Mouse (Mus musculus): Measurements from ENCODE around the gene Trmt112. TPM values are rescaled to one million over a fixed set of nuclear protein-coding genes. Genes with fewer than 3 reads are reported as not detected.

The Trmt112 gene
- polyA plus RNA-seq (2014; fragmentation: Illumina TruSeq; extraction: RNeasy Lipid Tissue Mini Kit (QIAGEN cat#74804); ENCODE audit: low read depth, low replicate concordance) = 20.7 TPM

DNA sequence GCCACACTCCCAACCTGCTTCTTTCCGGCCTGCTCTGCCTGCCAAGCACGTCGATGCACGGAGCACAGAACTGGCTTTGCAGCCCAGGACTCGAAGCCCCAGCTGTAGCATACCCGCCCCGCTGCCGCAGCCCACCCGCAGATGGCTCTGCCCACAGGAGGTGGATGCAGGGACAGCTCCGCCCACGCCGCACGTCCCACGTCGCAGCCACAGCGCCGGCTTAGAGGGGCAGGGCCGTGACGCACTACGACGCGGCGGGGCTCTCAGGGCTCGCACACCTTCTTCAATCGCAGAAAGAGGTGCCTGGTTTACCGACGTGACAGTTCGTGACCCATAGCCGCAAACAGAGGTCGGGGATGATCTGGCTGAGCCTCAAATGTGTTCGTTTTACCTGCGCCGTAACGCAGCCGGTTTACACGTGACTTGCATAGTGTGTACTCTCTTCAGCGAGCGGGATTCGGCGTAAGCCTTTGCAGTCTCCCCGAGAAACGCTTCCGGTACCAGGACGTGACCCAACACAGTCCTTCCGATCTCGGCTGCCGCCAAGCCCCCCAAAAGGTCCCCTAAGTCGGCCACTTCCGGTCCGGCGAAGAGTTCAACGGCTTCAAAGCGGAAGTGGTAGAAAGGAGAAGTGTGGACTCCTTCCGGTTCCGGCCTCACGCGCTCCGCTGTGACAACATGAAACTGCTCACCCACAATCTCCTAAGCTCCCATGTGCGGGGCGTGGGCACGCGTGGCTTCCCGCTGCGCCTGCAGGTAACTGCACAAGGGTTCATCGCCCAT lies at the start of gene Trmt112, which contains the start of gene Prdx5:
TSS of gene Trmt112 (plus strand) at position 192 of the 783 bp plus-strand sequence.
TSS of gene Prdx5 (minus strand) at position 600 of the 783 bp plus-strand sequence.

DNA sequence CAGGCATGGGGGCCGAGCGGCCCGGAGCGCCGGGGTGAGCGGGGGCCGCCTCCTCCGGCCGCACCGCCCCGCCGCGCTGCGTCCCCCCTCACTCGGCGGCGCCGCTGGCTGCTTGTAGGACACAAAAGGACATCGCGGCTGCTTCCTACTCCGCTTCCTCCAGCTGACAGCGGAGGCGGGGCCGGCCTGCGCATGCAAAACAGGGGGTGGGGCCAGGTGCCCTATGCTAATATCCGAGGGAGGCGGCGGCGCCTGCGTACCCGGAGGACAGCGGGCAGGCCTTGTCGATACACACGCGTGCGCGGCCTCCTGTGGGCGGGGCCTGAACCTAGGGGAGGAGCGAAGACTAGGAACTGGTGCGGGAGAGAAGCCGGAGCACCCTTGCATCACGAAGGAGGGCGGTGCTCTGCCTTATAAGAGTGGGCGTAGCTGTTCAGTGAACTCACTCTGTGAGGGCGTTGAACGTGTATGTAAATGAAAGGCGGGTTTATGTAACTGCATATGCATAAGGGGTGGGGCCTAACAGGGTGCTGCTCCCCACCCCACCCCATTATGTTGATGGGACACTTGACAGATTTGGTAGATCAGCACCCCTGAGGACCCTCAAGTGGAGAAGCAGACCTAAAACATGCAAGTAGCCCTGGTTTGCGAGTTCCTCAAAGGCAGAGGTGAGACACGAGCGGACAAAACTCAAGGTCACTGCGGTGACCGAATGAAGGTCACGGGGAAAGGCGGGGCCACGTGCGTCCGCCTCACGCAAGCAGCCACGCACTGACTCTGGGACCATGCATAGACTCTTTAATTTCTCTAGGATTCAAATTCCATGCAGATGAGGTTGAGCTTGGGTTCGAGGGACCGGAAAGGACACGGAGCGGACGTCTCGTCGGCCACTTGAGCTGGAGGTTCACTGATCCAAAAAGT lies 12.4 kb downstream of the Trmt112 start, which contains the start of gene Esrra:
TSS of gene Esrra (minus strand) at position 167 of the 921 bp plus-strand sequence.

DNA sequence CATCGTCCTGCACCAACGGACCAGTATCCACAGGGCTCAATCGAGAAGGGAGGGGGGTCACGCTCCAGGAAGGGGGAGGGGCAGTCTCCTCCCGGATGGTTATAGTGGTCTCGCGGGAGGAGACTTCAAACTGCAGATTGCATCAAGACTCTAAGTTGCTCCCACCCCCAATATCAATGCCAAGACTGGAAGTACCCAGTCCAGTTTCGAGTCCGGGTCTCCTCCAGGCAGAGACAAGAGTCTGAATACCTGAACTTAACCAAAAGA lies 15.7 kb downstream of the Trmt112 start, which contains the start of gene Catsperz:
TSS of gene Catsperz (minus strand) at position 74 of the 267 bp plus-strand sequence.

DNA sequence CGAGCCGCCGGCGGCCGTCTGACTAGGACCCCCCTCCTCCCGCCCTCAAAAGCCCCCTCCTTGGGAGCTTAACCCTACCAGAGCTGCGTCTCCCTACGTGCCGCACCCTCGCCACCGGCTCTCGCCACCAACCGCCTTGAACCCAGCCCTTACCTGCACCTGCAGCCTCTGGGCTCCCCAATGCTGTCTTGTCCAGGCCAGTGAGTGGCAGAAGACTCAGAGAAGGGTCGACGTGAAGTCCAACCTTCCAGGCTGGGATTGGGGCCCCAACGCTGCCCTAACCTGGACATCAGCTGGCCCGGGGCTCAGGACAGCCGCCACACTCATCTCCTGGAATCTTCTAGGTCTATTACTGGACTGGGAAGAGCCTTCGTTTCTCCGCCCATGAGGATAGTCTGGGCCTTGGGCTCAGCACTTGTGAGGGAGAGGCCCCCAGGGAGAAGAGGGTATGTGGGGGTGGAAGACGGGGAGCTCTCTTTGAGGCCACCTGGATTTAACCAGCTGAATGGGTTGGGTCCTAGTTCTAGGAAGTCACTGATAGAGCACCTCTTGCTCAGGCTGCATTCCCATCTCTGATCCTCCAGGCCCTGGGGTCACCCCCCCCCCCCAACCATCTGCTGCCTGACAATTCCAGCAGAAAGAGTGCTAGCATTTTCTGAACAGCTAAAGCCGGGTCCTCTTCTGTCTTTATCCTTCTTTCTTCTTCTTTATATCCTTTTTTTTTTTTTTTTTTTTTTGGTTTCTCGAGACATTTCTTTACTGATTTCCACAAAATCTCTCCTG lies 24.9 kb downstream of the Trmt112 start, which contains the start of gene Kcnk4:
TSS of gene Kcnk4 (minus strand) at position 321 of the 783 bp plus-strand sequence.

DNA sequence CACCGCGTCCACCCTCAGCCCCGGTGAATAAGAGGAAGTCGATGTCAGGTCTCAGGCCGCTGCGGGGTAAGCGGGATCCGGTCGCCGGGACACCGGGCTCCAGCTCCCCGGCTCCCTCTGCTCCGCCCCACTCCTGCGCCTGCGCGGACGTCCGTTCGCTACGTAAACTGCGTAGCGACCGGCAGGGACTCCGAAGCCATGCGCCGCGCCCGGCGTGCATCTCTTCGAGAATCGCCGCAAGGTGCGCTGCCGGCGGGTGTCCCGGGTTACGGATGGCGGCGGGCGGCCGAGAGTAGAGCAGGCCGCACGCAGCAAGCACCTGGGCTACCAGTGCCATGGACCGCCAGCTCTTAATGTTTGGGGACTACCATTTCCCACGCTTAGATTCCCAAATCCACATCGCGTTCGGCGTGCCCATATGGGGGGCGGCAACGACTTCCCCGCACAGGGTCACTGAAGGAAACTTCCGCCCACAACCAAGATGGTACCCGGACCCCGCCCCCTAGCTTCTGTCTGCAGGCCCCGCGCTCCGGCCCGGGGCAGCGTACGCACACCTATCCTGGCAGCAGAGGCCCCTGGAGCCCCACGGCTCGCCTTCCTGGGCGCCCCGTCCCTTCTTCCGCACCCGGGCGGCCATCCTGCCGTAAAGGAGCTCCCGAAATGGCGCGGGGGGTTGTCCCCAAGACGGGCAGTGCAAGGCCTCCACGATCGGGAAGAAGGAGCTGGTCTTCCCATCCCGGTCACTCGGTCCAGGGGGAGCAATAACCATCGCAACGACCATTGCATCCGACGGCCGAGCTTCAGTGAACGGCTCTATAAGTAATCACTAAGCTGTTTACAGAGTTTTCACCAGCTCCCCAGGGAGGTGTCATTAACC lies 32.1 kb downstream of the Trmt112 start, which contains the start of gene Bad:
TSS of gene Bad (plus strand) at position 490 of the 877 bp plus-strand sequence.

DNA sequence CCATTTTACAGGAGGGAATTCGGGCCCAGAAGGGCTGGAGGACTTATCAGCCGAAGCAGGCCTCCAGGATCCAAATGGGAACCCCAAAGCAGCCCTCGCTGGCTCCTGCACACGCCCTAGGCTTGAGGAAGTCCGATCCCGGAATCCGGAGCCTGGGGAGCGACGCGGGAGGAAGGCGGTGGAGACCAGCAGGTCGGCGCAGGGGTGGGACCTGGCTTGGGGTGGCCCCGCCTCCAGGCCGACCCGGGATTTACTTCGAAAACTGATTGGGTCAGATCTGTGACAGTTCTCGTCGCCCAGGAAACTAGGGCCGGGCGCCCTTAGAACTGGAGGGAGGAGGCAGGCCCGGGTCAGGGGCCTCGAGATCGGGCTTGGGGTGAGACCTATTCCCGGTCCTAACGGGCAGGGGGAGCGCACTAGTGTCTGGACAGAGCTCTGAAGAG lies 32.8 kb downstream of the Trmt112 start, which contains the start of gene Gpr137:
TSS of gene Gpr137 (minus strand) at position 232 of the 443 bp plus-strand sequence.

Other genes with a start within 250 kb of the Trmt112 start
- gene Rps6ka4, start 69.1 kb upstream of the Trmt112 start, polyA plus RNA-seq (2014; fragmentation: Illumina TruSeq; extraction: RNeasy Lipid Tissue Mini Kit (QIAGEN cat#74804); ENCODE audit: low read depth, low replicate concordance) = not detected
- not detected for gene Ccdc88b, start 51.5 kb upstream of the Trmt112 start, polyA plus RNA-seq (2014; fragmentation: Illumina TruSeq; extraction: RNeasy Lipid Tissue Mini Kit (QIAGEN cat#74804); ENCODE audit: low read depth, low replicate concordance)
- gene Prdx5, start 408 bp downstream of the Trmt112 start, polyA plus RNA-seq (2014; fragmentation: Illumina TruSeq; extraction: RNeasy Lipid Tissue Mini Kit (QIAGEN cat#74804); ENCODE audit: low read depth, low replicate concordance) = 53.2 TPM
- gene Esrra, start 12.1 kb downstream of the Trmt112 start, polyA plus RNA-seq (2014; fragmentation: Illumina TruSeq; extraction: RNeasy Lipid Tissue Mini Kit (QIAGEN cat#74804); ENCODE audit: low read depth, low replicate concordance) = 2.0 TPM
- not detected for gene Catsperz, start 15.7 kb downstream of the Trmt112 start, polyA plus RNA-seq (2014; fragmentation: Illumina TruSeq; extraction: RNeasy Lipid Tissue Mini Kit (QIAGEN cat#74804); ENCODE audit: low read depth, low replicate concordance)
- not detected for gene Kcnk4, start 24.8 kb downstream of the Trmt112 start, polyA plus RNA-seq (2014; fragmentation: Illumina TruSeq; extraction: RNeasy Lipid Tissue Mini Kit (QIAGEN cat#74804); ENCODE audit: low read depth, low replicate concordance)
- gene Bad, start 32.2 kb downstream of the Trmt112 start, polyA plus RNA-seq (2014; fragmentation: Illumina TruSeq; extraction: RNeasy Lipid Tissue Mini Kit (QIAGEN cat#74804); ENCODE audit: low read depth, low replicate concordance) = 0.90 TPM
- gene Gpr137, start 32.8 kb downstream of the Trmt112 start, polyA plus RNA-seq (2014; fragmentation: Illumina TruSeq; extraction: RNeasy Lipid Tissue Mini Kit (QIAGEN cat#74804); ENCODE audit: low read depth, low replicate concordance) = 0.98 TPM
- gene Ppp1r14b, start 65.3 kb downstream of the Trmt112 start, polyA plus RNA-seq (2014; fragmentation: Illumina TruSeq; extraction: RNeasy Lipid Tissue Mini Kit (QIAGEN cat#74804); ENCODE audit: low read depth, low replicate concordance) = 2.9 TPM
- gene Plcb3, start 66.8 kb downstream of the Trmt112 start, polyA plus RNA-seq (2014; fragmentation: Illumina TruSeq; extraction: RNeasy Lipid Tissue Mini Kit (QIAGEN cat#74804); ENCODE audit: low read depth, low replicate concordance) = 1.5 TPM
- gene Fkbp2, start 70.8 kb downstream of the Trmt112 start, polyA plus RNA-seq (2014; fragmentation: Illumina TruSeq; extraction: RNeasy Lipid Tissue Mini Kit (QIAGEN cat#74804); ENCODE audit: low read depth, low replicate concordance) = 20.9 TPM
- gene Vegfb, start 78.0 kb downstream of the Trmt112 start, polyA plus RNA-seq (2014; fragmentation: Illumina TruSeq; extraction: RNeasy Lipid Tissue Mini Kit (QIAGEN cat#74804); ENCODE audit: low read depth, low replicate concordance) = 3.3 TPM
- gene Dnajc4, start 82.9 kb downstream of the Trmt112 start, polyA plus RNA-seq (2014; fragmentation: Illumina TruSeq; extraction: RNeasy Lipid Tissue Mini Kit (QIAGEN cat#74804); ENCODE audit: low read depth, low replicate concordance) = 2.7 TPM
- gene Nudt22, start 86.4 kb downstream of the Trmt112 start, polyA plus RNA-seq (2014; fragmentation: Illumina TruSeq; extraction: RNeasy Lipid Tissue Mini Kit (QIAGEN cat#74804); ENCODE audit: low read depth, low replicate concordance) = not detected
- 0.58 TPM for gene Trpt1, start 86.4 kb downstream of the Trmt112 start, polyA plus RNA-seq (2014; fragmentation: Illumina TruSeq; extraction: RNeasy Lipid Tissue Mini Kit (QIAGEN cat#74804); ENCODE audit: low read depth, low replicate concordance)
- 0.16 TPM for gene Fermt3, start 109.8 kb downstream of the Trmt112 start, polyA plus RNA-seq (2014; fragmentation: Illumina TruSeq; extraction: RNeasy Lipid Tissue Mini Kit (QIAGEN cat#74804); ENCODE audit: low read depth, low replicate concordance)
- 34.1 TPM for gene Stip1, start 130.3 kb downstream of the Trmt112 start, polyA plus RNA-seq (2014; fragmentation: Illumina TruSeq; extraction: RNeasy Lipid Tissue Mini Kit (QIAGEN cat#74804); ENCODE audit: low read depth, low replicate concordance)
- 9.3 TPM for gene Macrod1, start 147.1 kb downstream of the Trmt112 start, polyA plus RNA-seq (2014; fragmentation: Illumina TruSeq; extraction: RNeasy Lipid Tissue Mini Kit (QIAGEN cat#74804); ENCODE audit: low read depth, low replicate concordance)
- not detected for gene Flrt1, start 196.0 kb downstream of the Trmt112 start, polyA plus RNA-seq (2014; fragmentation: Illumina TruSeq; extraction: RNeasy Lipid Tissue Mini Kit (QIAGEN cat#74804); ENCODE audit: low read depth, low replicate concordance)

Measured in liver, adult 10 weeks (tissue).